Mouse (Mus musculus): ENCODE results near the gene Fndc7.
"Not testable (repeated sequence)": the region's sequence is repeated elsewhere in the genome, so short reads cannot be mapped to it uniquely, and the experiment has no call there.

The Fndc7 gene

DNA sequence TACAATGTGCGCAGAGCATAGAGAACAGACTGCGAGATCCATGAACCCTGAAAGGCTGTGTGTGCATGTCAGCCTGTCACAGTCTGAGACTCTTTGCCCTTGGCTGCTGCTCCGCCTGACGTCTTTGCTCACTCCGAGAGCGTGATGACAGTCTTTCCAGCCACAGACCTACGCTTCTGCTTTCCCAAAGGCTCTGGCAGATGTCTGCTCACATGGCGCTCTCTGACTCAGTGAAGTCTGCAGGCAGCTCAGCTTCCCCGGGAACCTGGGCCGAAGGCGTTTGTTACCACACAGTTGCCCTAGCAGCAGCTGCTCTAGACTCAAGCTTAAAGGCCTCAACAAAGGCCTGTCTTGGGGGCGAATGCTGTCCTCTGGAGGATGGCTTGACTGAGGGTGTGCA, 34.4 kb downstream of the Fndc7 start:
- no peak for DNase-seq (ENCODE audit: low spot score)

DNA sequence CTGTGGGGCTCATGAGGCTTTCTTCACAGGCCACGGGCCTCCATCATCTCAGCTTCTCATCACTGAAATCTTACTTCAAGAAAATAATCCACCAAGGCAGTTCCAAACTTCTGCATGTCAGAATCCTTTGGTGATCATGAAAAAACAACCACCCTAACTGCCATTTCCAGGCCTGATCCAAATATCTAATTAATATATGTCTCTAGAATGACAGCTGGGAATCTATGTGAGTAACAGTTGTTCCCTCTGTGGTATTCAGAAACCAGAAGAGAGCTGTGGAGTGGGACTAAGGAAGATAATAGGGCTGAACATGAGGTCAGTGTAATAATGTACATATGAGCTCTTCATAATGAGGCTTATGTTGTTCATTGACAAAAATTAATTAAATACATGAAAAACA, 36.5 kb downstream of the Fndc7 start:
- DNase-seq (ENCODE audit: low spot score) = no peak

DNA sequence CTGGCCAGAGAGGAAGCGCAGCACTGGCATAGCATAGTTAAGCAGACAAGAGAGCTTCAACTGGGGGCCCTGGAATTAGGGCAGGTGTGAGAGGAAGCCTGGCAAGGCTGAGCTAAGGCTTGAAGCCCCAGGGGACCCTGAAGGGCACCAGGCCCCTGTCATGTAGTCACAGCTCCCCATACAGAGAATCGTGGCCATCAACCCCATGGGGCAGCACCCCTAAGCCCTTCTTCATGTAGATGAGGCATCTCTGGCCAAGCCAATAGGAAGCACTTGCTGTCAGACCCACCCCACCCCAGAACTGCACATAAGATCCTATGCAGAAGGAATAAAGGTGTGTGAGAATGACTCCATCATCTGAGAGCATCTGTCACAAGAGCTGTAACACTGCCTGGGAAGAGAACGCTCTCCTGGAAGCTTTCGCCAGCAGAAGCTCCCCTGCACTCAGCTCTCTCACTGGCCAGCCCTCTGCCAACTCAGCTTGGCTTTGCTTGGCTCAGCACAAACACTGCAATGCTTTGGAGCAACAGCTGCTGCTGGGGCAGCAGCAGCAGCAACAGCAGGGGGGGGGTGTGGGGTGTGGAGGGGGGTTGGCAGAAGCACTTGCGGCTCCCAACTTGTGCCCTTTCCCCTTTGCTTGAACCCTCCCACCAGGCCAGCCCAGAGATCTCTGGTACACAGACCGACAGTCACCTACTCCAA, 37.7 kb downstream of the Fndc7 start:
- DNase-seq (ENCODE audit: low spot score) = no peak

DNA sequence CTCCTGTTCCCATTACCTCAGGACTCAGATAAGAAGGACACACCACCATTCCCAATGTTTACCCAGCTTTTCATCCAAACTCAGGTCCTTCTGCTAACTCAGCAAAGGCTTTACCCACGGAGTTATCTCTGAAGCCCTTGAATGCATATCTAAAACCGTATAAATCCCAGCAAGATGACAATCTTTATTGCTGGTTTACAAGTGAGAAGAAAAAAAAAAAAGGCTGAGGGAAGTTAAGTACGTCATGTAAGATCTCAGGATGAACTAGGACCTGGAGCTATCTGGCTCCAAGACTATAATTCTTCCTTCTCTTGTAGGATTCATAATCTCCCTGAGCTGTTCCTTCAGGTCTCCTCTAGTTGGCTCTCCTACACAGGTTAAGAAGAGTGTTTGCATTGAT, 38.3 kb downstream of the Fndc7 start:
- DNase-seq (ENCODE audit: low spot score) = no peak

DNA sequence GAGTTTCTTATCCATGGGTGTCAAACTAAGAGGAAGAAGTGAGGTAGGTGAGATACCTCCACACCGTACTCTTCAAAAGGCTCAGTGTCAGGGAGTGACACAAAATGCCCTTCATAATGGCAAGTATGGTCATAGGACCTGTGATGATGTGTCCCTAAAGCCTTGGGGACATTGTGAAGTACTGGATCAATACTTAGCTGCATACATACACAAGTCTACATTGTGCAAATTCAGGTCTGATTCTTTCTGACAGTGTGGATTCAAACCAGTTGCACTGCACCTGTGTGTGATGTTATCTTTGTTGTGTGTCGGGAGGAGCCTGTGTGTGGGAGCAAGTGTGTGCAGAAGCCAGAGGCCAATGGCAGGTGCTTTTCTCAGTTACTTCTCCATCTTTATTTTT, 38.7 kb downstream of the Fndc7 start:
- DNase-seq (ENCODE audit: low spot score) = no peak

DNA sequence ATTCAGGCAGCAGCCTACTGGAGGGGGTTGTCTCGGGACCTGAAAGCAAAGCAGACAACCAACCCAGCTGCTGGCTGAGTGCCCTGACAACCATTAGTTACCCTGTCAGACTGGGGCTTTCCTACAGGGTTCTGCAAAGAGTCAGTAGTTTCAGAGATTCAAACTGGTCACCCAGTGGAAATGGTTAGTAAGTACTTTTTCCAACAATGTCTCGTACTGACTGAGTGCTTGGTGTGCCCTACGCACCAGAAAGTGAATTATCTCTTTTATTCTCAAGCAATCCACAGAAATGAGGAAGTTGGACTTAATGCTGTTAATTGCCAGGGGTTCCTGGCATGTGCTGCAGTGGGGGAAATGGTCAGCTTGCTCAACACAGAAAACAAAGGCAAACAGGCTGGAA, 39.3 kb downstream of the Fndc7 start:
- no peak for DNase-seq (ENCODE audit: low spot score)

DNA sequence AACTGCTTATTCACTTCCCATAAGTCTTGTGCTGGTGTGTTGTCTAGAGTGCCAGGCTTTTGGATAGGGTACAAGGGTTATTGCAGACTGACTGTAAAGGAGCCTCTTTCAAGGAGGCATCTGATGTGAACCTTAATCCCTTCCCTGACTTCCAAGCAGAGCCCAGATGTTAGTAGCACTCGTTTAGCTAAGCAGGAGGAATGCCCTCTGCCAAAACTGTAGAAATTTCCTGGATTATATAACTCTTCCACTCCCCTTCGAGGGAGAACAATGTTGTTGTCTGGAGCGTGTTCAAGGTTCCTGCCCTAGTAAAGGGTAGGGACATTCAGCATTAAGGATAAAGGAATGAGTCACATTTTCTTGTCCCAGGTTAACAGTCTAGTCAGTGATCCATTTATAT, 43.2 kb downstream of the Fndc7 start:
- DNase-seq (ENCODE audit: low spot score) = no peak

DNA sequence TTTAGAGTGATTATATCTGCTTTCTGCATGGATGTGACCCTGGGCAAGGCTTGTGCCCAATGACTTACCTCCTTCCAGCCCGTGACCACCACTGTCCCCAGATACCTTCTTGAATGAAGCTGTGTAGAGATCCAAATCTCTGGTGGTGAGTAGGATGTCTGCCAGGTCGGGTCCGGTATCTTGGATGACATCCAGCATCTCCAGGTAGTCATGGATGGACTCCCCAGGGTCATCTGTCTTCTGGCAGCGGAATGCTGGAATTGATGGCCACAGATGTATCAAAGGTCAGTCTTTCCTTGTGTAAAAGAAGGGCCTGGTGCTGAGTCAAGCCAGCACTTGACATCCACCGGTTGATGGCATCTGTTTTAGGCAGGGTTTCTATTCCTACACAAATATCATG, 45.3 kb downstream of the Fndc7 start:
- no peak for DNase-seq (ENCODE audit: low spot score)

DNA sequence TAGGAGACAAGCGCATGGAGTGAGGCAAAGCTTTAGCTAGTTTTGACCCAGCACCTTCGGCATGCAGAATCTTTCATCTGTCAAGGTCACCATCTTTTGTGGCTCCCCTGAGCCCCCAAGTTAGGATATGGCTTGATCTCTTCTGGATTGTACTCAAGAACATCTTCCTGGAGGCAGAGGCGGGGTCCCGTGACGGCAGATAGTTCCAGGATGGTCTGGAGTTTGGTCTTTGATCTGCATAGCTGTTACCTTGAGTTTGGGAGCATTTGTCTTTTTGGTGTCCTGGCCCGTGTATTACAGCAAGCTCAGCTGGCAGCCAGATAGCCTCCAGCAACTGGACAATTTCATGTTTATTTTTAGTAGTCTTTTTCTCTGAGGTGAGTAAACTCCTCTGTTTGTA, 45.8 kb downstream of the Fndc7 start:
- DNase-seq (ENCODE audit: low spot score) = no peak

DNA sequence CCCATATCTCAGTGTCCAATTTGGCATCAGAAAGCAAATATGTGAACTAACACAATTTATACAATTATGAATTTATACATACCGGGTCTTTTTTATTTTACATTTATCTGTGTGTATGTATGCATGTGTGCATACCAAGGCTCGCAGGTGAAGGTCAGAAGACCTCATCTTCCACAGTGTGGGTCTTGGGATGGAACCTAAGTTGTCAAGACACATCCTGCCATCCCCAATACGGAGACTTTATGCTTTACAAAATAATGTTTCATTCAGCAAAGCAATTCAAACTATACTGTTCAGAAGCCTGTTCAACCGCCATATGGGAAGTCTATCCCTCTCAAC, 49.1 kb downstream of the Fndc7 start:
- DNase-seq (ENCODE audit: low spot score) = no peak

DNA sequence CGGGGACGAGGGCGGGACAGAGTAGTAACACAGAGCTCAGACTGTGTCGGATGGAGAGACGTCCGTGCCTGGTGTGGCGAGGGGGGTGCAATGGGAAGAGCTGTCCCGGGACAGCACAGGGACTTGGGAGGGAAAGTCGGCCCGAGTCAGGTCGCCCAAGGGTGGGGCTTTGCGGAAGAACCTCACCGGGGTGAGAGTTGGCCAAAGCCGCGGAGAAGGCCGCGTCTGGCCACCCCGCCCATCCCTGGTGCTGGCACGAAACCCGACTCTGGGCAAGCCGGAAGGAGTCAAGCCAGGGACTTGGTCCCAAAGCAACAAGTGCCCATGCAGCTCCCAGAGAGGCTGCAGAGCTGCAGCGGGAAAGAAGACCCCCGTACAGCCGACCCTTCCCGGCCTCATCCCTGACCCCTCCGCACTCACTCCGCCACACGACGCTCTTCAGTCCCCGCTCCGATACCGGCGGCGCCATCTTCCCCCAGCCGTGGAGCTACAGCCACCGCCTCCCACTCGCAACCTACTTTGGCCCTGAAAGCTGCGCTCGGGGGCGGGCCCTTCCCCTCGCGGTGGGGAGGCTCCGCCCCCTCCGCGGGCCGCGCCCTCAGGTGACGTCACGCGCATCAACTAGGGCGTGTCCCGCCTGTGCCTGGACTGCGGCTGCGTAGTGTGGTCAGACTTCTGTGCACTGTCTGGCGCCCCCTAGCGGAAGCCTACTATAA, 49.6 kb downstream of the Fndc7 start, which contains the start of gene Stxbp3:
TSS of gene Stxbp3 (minus strand) at position 527 of the 716 bp plus-strand sequence.
- peak; percentile 94 for DNase-seq (ENCODE audit: low spot score)

DNA sequence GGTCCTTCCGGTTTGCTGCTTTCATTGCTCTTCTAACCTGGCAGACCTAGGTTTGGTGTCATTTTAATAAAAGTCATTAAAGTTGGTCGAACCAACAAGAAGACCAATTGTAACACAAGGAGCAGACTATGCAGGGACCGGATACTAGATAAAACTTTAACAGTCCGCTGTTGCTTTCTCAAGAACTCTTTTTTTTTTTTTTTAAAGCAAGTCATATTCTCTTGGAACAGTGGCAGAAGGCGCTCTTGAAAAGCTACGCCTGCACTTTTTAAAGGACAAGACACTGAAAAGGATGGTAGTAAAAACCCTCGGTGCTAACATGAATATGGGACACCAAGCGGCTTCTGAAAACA, 50.2 kb downstream of the Fndc7 start:
- no peak for DNase-seq (ENCODE audit: low spot score)

DNA sequence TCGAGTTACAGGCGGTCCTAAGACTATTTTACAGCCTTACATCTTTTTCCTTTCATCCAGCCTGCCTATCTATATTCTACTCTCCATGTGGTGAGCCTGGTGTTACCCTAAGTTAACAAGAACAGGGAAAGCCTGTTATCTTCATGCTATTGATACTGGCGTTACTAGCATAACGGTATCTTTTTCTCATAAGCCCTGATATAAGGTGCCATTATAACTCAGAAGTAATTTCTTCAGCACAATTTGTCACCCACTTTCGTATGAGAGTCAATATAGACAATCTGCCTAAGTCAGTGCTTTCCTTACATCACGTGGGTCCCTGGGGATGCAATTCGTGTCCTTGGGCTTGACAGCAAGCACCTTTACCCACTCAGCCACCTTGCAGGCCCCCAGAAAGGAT, 50.8 kb downstream of the Fndc7 start:
- DNase-seq (ENCODE audit: low spot score) = no peak

DNA sequence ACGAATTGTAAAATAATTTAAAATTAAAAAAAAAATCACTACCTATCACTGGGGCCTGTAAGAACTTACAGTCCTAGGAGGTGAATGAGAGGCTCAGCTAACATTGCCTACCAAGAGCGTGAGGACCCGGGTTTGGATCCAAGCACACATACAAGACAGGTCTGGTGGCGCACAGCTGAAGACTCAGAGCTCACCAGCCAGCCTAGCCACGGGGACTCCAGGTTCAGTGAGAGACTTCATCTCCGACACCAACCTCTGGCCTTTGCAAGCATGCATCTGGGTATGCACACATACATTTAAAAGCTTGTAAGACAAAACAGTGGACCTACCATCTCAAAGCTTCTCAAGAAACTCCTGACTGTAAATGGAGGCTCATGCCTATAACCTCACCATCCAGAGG, 52.9 kb downstream of the Fndc7 start:
- DNase-seq (ENCODE audit: low spot score) = no peak

DNA sequence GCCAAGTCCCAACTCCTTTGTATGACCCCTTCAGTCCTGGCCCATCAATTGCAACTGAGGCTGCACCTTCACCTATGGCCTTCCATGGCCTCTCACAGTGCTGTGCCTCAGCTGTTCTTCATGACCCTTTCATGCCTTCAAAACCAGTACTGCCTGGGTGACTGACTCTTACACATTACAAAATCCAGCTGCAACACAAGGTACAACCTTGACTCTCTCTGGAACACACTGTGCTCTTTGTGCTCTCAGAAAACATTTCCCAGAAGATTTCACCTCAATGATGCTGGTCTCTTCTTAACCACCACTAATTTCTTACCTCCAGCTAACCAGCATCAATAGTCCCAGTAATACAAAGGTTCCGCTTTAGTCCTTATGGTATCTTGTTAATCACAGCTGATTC, 56.1 kb downstream of the Fndc7 start:
- not testable (repeated sequence) for DNase-seq (ENCODE audit: low spot score)

DNA sequence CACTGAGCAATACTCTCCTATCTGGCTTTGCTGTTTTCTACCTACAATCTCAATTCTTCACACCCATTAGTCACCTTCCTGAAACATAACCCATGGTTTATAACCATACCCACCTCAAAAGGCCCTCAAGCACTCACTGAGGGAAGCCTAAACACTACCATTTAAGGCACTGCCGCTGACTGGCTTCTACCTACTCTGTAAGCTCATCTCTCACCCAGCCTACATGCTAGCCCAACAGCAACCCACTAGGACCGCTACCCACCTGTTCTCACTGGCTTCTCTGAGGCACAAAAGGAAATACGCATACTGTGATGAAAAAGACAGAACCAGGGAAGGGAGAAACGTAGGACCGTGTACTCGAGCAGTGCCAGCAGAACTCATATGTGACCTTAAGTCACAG, 58.1 kb downstream of the Fndc7 start:
- DNase-seq (ENCODE audit: low spot score) = no peak

DNA sequence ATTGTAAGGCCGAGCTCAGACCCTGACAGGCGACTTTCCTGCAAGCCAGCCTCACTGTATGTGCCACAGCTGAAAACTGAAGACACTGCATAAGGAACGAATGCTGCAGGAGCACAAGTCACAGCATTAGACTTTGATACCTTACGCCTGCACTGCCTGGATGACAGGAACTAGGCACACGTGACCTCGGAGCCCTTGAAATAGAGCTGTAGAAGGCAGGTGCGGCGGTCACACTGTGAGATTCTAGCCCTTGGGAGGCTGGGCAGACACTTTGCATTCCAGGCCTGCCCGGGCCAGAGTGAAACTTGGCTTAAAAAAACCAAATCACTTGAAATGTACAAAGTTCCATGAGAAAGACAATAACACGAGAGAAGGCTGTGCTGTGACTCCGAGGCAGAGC, 59.3 kb downstream of the Fndc7 start:
- DNase-seq (ENCODE audit: low spot score) = no peak

DNA sequence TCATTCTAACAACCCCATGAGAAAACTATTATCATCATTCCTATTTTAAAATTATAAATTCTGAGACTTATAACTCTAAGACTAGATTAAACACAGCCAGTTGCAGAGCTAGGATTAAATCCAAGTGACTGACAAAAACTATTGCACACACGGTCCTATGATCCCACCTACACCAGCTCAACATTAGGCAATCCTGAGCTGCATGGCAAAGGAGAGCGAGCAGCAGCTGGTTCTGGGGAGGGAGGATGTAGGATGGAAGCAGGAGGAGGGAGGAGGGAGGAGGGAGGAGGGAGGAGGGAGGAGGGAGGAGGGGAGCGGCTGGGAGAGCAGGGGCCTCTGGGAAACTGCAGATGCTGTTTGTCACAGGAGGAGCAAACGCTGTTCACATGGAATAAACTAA, 74.2 kb downstream of the Fndc7 start:
- no peak for DNase-seq (ENCODE audit: low spot score)

DNA sequence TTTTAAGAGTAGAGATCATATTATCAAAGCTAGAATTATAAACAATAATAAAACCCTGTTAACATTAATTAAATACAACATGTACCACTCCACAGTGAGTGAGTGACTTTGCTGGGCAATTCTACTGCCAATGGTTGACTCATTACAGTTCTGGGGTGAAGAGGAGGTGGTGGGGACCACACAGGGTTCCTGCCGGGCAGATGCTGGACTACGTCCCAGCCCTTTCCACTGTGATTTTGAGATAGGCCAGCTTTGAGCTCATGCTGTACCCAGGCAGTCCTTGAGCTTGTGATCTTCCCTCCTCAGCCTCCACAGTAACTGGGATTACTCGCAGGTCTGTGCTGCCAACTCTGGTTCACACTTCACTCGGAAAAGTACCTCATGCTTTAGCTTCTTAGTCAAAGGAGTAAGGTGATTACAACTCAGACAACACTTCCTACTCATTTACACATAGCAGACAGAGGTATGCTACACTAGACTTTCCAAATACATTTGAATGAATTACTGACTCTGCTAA, 79.0 kb downstream of the Fndc7 start:
- no peak for DNase-seq (ENCODE audit: low spot score)

DNA sequence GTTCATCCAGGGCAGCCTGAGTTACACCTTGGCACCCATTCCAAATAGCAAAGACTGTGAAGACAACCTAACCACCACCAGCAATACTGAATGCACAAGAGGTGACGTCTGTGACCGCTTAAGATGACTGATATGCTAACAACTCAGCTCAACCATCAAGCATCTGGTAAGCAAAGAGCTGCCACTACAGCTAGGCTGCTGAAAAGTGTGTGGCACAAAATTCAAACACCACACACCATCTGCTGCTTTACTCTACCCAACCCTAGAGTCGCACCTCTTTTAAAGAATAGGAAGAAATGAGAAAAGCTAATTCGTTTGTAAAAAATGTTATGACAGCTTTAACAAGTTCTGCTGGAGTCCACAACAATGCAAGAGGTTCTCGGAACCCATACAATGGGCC, 84.2 kb downstream of the Fndc7 start:
- DNase-seq (ENCODE audit: low spot score) = no peak
